Mouse (Mus musculus) gastrocnemius, adult 2 months (tissue): ENCODE data around the gene Cdc25b. TPM values are rescaled to one million over a fixed set of nuclear protein-coding genes. Genes with fewer than 3 reads are reported as not detected.

ENCODE experiments used
- DNase-seq: peaks from one replicate; pipeline ENCODE4 v3.0.0; 2022
- H3K27ac ChIP-seq: fragments of 200-600 bp; 2 replicates; pipeline ENCODE4 v1.8.1; 2022; ENCODE audit warnings: mild to moderate bottlenecking
- H3K4me3 ChIP-seq: fragments of 200-600 bp; 2 replicates; pipeline ENCODE4 v1.8.1; 2022; ENCODE audit warnings: mild to moderate bottlenecking, moderate library complexity
- CTCF ChIP-seq: fragments of 200-600 bp; IDR thresholded peaks from 2 replicates; pipeline ENCODE4 v1.8.1; 2022; ENCODE audit warnings: antibody characterized with exemption, mild to moderate bottlenecking, moderate library complexity
- intact Hi-C: fragments of 180-260 bp; cut with DNase I; formaldehyde crosslinking; loops from one replicate; pipeline ENCODE4 v1.15.1; 2025
- total RNA-seq, 2 experiments: library from RNA; stranded (reverse); gene quantifications; 2 replicates each; pipeline ENCODE4 v1.2.3; 2021

Gene Cdc25b
- total RNA-seq, 2 experiments from 2014 or later = 1.5 TPM

DNA sequence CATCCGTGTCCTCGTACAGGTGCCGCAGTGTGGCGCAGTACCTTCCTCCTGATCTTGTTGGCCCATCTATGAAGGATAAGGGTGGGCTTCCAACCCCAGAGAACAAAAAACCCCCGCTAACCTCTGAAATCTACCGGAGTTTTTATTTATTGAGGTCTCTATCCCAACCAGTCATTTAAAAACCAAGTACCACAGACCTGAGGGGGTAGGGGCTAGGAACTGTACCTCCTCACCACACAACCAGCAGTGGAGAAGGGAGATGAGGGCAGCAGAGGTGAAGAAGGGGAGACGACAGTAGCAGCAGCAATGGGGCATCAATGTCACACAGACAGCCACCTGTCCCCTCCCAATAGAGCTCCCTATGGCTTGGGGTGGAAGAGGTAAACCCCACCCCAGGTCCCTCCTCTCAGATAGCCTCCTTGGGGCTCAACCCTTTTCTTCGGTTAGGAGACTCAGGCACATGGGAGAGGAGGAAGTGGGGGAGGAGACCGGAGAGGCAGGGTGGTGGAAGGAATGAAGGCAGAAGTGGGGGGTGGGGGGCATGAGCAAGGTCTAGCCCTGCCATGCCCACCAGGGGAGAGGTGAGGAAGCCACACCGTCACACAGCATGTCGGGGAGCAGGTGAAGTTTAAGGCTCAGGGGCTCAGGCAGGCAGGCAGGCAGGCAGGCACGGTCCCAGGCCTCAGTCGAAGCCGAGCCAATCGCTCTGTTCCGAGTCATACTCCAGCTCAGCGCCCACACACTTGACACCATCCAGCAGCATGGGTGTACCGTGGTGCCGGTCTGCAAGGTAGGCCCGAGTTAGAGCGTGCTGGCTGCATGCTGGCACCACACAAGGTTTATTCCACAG is 40.3 kb upstream of the Cdc25b start:
- 0 out of 2 replicates have a peak overlapping the region, but pooled peaks have one; percentile 38 for H3K27ac ChIP-seq

DNA sequence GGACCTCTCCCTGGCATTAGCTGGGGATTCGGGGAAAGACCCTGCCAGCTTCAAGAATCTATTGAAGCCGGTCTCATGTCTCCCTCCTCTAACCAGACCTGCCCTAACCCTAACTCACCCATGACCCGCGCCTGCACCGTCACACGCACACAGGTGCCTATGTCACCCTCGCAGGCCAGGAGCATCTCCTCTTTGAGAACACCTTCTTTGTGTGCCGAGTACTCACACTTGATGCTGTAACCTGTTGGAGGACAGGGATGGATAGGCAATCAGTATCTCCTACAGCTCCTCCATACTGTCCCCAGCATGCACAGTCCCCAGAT is 39.7 kb upstream of the Cdc25b start:
- Histone ChIP-seq H3K4me3 (no peak overlapping the region), H3K27ac (0 out of 2 replicates have a peak overlapping the region, but pooled peaks have one; percentile 38)
- intact Hi-C loops = no loop called here
- TF ChIP-seq CTCF = no peak
- no peak for DNase-seq

More for the DNA sequence above, 40.3 kb upstream of the Cdc25b start:
- no peak for TF ChIP-seq CTCF
- no peak for DNase-seq
- intact Hi-C loops = no loop called here
- H3K4me3 ChIP-seq = no peak overlapping the region

DNA sequence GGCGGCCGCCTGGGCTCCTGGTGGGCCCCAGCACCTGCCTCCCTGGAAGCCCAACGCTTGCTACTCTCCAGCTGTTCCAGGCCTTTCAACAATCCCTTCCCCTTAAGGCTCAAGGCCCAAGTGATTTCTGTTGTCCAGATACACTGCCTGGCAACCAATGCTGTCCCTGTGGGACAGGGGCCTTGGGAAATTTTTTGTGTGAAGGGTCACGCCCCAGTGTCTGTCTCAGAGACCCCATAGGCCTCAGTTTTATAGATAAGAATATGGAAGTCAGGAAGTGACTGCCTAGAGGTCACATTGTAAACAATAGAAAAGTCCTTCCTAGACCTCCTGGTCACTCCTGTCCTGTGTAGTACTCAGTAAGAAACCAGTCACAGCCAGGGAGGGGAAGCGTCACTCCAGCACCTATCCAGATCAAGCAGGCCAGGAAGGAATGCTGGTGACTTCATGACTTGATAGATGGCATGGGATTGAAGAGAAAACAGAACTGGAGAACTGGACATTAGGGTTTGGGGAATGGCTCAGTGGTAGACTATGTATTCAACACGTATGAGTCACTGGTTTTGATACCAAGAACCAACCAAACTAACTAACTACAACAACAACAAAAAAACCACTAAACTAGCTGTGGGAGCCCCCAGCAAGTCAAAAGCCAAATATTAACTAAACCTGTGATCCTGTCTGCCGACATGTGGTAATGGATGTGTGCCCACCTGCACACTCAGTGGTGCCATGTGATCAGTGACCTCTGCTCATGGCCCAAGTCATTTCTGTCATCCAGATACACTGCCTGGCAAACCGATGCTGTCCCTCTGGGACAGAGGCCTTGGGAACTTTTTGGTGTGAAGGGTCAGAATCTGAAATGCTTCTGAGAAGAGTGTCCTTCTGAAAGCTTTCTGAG is 38.1 kb upstream of the Cdc25b start:
- Histone ChIP-seq H3K27ac (0 out of 2 replicates have a peak overlapping the region, but pooled peaks have one; percentile 24), H3K4me3 (no peak overlapping the region)
- intact Hi-C loops = no loop called here
- TF ChIP-seq CTCF = no peak
- DNase-seq = no peak

DNA sequence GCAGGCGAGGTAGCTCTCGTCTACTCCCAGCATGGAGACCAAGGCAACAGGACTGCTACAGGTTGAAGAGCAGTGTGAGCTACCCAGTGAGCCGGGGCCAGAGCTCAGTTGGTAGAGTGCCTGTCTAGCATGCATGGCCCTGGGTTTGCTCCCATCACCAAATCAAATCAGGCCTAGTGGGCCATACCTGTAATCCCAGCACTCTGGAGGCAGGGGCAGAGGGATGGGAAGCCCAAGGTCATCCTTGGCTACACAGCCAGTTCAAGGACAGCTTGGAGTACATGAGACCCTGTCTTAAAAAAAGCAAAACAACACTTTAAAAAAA is 37.5 kb upstream of the Cdc25b start:
- no peak for DNase-seq
- TF ChIP-seq CTCF = no peak
- no peak overlapping the region for H3K4me3 ChIP-seq
- intact Hi-C loops = no loop called here
- no peak overlapping the region for H3K27ac ChIP-seq

DNA sequence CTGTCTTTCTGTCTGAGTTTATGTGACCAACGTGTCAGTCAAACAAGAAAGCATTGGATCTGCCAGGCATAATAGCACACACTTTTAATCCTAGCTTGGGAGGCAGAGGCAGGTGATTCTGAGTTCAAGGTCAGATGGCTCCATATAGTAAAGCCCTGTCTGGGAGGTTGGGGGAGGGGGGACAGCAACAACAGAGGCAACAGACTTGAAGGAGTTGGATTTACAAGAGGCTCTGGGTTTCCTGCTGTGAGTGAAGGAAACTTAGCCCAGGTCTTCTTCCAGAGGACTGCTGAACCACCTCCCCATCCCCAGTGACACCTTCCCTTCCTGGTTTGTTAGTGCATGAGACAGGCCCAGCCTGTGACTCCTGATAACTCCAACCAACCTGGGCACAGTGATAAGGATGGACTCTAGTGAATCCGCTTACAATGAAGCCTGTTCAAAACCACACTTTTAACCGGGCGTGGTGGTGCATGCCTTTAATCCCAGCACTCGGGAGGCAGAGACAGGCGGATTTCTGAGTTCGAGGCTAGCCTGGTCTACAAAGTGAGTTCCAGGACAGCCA is 34.5 kb upstream of the Cdc25b start:
- Histone ChIP-seq H3K4me3 (no peak overlapping the region), H3K27ac (no peak overlapping the region)
- no peak for TF ChIP-seq CTCF
- intact Hi-C loops = no loop called here
- DNase-seq = no peak

DNA sequence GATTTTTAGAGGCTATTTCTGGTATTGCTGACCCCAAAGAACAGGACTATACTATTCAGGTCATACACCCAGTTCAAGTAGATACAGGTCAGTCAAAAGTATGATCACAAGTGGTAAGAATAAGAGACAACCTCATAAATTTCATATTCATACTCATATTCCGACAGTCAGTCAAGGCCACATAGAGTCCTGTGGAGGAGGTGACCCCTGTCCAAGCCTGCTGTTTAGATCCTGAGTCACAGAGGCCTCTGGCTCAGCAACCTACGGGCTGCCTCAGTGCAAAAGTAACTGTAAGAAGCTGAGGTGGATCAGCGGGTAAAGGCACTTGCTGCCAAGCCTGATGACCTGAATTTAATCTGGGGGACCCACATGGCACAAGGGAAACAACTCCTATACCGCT is 32.7 kb upstream of the Cdc25b start:
- no peak for DNase-seq
- H3K27ac ChIP-seq = no peak overlapping the region
- no peak overlapping the region for H3K4me3 ChIP-seq
- intact Hi-C loops = no loop called here
- no peak for TF ChIP-seq CTCF

DNA sequence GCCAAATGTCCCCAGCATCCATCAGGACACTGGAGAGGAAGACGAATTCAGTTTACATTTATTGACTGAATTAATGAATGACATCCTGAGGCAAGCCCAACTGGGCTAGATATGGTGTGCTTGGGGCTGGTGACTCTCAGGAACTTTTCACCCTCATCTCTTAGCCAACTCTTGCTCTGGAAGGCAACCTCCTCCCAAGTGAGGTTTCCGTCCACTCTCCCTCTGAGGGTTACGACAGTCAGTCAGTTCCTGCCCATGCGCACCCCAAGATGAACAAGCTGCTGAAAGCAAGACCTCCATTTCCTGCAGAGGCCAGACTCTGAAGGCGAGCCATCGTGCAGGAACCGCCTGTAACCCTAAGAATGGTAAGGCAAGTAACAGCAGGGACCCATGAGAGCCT is 29.8 kb upstream of the Cdc25b start:
- Histone ChIP-seq H3K27ac (no peak overlapping the region), H3K4me3 (no peak overlapping the region)
- no peak for DNase-seq
- intact Hi-C loops = no loop called here
- no peak for TF ChIP-seq CTCF

DNA sequence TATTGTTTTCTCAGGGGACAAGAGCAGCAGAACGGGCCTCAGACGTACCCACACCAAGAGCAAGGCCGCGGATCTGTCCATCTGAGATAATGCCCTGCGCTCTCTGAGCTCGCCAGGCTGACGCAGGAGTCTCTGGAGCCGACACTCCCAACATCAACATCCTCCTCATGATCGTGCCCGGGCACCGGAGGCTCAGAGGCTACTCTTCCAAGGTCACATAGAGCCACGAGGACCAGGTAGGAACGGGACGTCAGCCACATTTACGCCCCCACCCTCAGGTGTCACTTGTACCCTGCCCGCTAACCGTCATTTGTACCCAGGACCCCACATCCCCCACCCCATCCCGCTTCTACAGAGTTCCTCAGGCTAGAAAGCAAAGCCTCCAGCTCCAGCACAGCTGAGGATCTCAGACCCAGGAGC is 27.2 kb upstream of the Cdc25b start:
- peak overlapping the region; percentile 90 for H3K4me3 ChIP-seq
- intact Hi-C loops = no loop called here
- no peak for DNase-seq
- peak overlapping the region; percentile 97 for H3K27ac ChIP-seq
- TF ChIP-seq CTCF = no peak

DNA sequence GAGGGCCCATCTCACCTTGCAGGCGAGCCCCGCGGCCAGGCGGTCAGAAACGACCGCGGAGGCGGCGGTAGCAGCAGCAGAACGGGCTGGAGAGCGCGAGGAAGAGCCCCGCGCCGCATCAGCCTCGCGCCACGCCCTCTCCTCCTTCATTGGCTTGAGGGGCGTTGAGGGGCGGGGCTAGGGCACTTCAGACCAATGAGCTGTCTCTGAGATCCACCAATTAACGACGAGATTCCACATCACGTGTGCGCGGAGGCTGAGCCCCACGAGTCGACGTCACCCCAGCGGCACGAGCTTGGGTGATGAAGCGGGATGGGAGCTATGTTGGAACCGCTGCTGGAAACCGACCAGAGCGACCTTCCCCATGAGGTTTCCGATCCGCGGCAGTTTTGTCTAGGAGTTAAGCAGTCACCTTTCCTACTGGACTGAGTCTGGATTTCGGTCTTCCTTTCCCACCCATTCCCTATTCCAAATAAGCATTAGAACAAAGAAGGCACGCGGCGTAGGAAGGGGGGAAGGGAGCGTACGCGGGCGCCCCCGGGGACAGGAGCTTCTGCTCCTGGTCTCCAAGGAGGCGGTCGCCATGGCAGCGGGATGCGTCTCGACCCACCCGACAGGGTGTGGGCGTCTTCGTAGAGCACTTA is 26.7 kb upstream of the Cdc25b start, which contains the start of gene 1700037H04Rik:
1700037H04Rik (minus strand) TSS at position 144 of the 644 bp plus-strand sequence.
- peak; percentile 98 for DNase-seq
- H3K27ac ChIP-seq = peak within 1 kb of the TSS; percentile 97
- intact Hi-C loops = loop anchor here (5.0 kb wide), 2 partner anchors 63 to 92 kb away; no protein-coding TSS in a partner anchor
- H3K4me3 ChIP-seq = peak within 1 kb of the TSS; percentile 90
- no peak for TF ChIP-seq CTCF

DNA sequence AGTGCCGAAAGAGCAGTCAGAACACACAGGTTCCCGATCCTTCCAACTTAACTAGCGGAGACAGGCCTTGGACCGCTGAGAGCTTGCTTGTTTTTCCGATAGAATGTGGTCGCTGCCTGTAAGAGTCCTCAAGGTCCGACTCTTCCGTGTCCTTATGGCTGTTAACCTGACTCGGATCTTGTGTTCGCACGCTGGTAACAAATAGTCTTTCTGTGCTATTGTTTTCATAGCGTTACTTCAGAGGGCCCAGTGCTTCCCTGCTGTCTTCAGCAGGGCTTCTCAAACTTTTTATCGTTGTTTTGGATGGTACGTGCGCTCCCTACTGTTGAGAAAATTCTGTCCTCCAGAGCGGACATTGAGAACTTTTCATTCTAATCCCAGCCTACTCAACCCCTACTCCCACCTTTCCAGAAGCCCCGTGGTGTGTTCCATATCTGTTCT is 26.1 kb upstream of the Cdc25b start:
- peak; percentile 32 for DNase-seq
- TF ChIP-seq CTCF = peak; percentile 56
- intact Hi-C loops = loop anchor here (5.0 kb wide), 2 partner anchors 63 to 92 kb away; no protein-coding TSS in a partner anchor

DNA sequence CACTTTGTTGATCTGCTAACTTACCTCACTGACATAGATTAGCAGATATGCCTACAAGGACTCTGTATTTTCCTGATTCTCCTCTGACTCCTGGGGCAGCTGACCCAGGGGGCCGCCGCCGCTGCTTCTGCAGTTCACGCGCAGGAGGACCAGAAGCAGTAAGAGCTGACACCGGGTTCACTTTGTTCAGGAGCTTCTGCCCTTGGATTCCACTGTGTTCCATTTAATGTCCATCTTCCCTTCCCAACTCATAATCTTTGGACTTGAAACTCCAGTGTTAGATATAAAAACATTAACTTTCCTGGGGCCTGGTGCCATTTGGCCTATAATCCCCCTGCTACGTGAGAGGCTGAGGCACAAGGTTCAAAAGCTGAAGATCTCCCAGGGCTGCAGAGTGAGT is 22.8 kb upstream of the Cdc25b start:
- H3K4me3 ChIP-seq = no peak overlapping the region
- no peak for TF ChIP-seq CTCF
- intact Hi-C loops = loop anchor here (5.0 kb wide), 2 partner anchors 67 to 88 kb away; no protein-coding TSS in a partner anchor
- no peak for DNase-seq
- H3K27ac ChIP-seq = no peak overlapping the region

More for the DNA sequence above, 26.1 kb upstream of the Cdc25b start:
- H3K4me3 ChIP-seq = peak overlapping the region; percentile 90
- H3K27ac ChIP-seq = peak overlapping the region; percentile 97

DNA sequence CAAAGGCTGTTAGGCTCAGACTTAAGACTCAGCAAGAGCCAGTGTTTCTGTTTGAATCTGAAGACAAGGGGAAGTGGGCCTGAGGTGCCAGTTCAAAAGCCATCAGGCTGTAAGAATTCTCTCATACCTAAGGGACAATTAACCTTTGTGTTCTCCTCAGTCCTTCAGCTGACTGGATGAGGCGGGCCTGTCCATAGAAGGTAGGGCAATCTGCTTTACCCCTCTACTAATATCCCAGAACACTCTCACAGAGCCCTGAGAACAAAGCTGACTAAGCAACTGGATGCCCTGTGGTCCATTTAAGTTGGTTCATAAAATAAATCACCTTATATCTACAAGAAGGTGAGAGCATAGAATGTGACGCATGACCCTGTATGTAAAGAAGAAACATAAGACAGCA is 20.6 kb upstream of the Cdc25b start:
- H3K27ac ChIP-seq = no peak overlapping the region
- intact Hi-C loops = no loop called here
- DNase-seq = no peak
- no peak overlapping the region for H3K4me3 ChIP-seq
- TF ChIP-seq CTCF = no peak
